Mouse (Mus musculus) heart, postnatal 4 days (tissue): ENCODE measurements around the gene Mcat. TPM values are rescaled to one million over a fixed set of nuclear protein-coding genes. Genes with fewer than 3 reads are reported as not detected.

Experiments
- DNase-seq: peaks from one replicate; pipeline ENCODE4 v3.0.0; 2021
- total RNA-seq, 2 experiments: library from RNA; stranded (reverse); gene quantifications; 2 replicates each; pipeline ENCODE4 v1.2.3; 2021

Mcat gene
- 10 to 100 TPM; 33.0 to 34.4 TPM for total RNA-seq

DNA sequence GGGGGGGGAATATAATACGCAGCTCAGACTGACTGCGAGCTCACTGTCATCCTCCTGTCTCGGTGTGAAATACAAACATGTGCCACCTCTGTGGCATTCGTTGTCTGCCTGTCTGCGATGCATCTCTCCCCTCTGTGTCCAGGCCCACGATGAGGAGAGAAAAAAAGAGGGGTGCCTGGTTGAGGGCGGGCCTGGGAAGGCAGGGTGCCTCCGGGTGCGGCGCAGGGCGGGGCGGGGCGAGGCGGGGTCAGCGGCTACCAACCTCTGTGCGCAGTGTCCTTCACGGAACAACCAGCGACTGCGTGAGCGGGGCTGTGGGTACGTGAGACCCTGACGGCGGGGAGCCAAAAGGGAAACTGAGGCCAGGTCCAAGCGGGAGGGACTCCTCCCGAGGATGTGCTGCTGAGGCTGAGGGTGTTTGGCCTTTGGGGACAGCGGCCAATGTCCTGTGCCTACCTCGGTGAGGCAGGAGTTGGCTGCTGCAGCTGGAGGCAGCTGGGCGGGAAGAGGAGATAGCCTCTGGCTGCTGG lies at the start of gene Mcat, which contains the start of gene Tspo:
Gene Mcat, minus strand, starts transcription at position 461 of the 530 bp plus-strand sequence.
Gene Tspo, plus strand, starts transcription at position 266 of the 530 bp plus-strand sequence.
- DNase-seq = peak; percentile 63

DNA sequence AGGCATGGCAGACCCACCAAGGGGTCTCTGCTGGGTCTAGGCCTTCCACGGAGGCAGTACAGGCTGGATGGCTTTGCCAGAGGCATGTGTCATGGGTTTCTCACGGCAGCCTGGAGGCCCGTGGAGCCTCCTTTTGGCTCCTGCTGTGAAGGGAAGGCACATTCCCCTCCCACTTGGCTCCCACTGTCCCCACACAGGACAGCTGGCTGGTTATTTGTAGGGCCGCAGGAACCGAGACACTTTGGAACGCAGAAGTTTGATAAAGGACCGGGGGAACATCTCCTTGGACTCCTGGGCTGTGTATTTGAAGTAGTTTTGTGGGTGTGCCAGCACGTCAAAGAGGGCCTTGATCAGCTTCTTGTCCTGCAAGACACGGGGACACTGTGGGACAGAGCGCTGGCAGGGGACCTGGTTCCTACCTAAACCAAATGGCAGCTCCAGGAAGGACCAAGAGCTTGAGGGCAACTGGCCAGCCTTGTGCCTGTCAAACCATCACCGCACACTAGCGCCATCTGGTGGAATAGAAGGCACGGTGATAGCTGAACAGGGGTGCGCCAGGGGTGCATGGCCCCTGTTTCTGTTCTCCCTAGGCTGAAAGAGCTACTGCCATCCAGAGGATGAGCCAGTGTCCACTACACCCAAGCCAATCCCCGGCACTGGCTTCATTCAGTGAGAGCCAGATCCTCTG lies 43.7 kb upstream of the Mcat start:
- peak; percentile 85 for DNase-seq

DNA sequence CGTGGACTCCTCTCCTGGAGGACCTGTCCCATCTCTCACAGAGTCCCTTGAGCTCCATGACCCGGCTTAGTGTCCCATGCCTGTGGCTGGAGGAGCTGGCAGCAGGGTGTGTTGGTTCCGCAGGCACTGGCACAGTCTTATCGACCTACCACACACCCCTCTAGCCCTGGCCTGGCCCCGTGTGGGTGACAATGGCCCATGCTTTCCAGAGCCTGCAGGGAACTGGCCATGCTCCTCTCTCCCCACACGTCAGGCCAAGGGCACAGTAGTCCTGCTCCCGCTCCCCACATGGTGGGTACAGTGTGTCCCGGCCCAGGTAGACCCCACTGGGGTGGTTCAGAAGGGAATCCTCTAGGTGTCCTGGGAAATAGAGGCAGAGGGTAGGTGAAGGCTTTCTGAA lies 43.1 kb upstream of the Mcat start:
- DNase-seq = no peak

DNA sequence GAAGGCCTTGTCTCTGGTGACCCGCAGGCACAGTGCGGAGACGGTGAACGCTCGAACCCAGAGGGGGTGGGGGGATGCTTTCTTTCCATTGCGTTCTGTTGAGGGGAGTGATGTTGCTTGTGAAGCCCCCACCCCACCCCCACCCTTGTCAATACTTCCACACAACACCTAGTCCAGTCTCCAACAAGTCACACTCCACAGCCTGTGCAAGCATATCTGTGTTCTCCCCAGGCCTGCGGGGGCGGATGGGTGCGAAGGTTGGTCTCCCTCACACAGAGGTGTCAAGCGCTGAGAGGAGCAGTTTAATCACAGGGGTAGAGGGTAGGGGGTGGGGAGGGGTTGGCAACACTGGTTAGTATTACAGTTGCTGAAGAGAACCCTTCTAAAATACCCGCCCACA lies 42.6 kb upstream of the Mcat start:
- no peak for DNase-seq

DNA sequence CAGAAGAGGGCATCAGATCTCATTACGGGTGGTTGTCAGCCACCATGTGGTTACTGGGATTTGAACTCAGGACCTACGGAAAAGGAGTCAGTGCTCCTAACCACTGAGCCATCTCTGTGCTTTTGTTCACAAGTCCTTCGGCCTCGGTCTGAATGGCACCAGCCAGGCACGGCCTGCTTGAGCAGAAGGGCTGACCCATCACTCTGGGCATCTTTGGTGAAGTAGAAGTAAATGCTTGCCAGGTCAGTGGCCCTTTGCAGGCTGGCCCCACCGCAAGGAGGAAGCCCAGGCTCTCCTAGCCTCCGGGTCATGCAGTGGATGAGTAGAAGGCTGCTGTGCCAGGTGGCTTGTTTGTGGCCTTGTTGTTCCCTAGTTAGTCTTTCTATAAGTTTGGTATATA lies 39.8 kb upstream of the Mcat start:
- no peak for DNase-seq

DNA sequence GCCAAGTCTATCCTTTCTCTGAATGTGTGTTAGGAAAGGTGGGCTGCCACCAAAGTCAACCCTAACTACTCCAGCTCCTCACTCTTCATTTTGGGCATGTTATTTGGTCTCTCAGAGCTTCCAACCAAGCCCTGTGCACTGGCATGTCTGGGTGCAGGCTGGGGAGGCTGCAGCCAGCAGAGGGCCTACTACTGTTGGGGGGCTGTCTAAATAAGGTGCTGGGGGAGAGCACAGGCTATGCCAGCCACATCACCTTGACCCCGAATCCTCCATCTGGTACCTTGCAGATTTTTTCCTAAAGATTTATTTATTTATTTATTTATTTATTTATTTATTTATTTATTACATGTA lies 39.4 kb upstream of the Mcat start:
- DNase-seq = no peak

DNA sequence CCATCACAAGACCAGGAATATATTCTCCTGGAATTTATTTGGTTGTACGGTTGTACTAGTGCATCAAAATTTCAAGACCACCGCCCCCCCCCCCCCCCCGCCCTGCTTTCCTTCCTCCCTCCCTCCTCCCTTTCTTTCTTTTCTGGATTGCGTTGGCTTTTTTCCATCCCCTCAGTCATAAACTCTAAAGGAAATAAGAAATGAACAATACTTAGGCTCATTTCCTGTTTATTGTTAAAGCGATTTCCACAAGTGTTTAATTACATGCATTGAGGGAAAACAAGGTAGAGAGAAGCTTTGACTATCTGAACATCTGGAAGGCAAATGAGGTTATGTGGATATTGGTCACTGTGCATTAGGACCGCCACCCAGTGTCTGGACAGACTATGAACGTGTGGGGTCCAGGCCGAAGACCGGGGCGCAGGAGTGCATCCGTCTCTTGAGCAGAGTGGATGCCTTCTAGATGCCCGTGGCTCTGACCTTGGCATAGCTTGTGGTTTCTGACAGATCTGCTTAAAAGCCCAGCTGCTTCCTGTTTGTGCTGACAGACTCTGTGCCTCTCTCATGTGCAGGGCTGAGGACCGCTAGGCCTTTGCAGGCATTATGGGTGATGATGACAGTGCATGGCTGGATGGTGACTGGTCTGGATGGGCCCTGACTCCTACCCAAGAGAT lies 38.9 kb upstream of the Mcat start:
- DNase-seq = peak; percentile 24

DNA sequence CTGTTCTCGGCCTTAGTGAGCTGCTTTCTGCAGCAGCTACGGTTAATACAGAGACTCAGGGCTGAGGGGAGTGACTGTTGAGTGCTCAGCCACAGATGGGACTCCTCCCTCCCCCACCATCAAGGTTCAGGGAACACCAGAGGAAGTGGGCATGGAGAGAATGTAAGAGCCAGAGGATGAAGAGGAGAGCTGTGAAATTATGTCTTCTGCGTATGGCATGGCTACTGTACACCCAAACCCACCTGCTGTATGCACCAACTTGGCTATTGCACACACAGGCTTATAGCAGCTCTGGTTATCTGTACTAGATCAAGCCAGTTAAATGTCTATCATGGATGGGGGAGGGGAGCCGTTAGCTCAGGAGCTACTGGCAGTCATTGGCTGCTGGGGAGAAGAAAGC lies 37.6 kb upstream of the Mcat start:
- DNase-seq = no peak

DNA sequence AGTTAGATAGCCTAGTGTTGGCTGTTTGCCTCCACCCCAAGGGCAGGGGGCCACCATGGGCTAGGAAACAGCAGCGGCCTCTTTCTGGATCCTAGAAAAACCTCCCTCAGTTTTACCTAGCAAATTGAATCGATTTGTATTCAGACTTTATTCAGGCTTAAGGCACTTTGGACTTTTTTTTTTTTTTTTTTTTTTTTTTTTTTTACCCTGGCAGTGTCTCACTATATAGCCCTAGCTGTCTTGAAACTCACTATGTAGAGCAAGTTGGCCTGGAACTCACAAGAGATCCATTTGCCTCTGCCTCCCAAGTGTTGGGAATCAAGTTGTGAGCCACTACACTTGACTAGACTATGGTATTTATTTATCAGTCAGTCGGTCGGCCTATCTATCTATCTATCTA lies 33.2 kb upstream of the Mcat start:
- DNase-seq = no peak

DNA sequence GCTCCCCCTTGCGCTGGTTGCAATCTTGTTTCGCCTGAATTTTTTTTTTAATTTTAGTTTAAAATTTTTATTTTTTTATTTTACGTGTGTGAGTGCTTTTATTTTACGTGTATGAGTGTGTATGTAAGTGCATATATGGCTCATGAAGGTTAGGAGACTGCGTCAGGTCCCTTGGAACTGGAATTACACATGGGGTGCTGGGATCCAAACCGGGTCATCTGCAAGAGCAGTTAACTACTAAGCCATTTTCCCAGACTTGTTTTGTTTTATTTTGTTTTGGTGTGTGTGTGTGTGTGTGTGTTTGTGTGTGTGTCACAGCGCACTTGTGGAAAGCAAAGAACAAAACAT lies 31.8 kb upstream of the Mcat start:
- DNase-seq = no peak

DNA sequence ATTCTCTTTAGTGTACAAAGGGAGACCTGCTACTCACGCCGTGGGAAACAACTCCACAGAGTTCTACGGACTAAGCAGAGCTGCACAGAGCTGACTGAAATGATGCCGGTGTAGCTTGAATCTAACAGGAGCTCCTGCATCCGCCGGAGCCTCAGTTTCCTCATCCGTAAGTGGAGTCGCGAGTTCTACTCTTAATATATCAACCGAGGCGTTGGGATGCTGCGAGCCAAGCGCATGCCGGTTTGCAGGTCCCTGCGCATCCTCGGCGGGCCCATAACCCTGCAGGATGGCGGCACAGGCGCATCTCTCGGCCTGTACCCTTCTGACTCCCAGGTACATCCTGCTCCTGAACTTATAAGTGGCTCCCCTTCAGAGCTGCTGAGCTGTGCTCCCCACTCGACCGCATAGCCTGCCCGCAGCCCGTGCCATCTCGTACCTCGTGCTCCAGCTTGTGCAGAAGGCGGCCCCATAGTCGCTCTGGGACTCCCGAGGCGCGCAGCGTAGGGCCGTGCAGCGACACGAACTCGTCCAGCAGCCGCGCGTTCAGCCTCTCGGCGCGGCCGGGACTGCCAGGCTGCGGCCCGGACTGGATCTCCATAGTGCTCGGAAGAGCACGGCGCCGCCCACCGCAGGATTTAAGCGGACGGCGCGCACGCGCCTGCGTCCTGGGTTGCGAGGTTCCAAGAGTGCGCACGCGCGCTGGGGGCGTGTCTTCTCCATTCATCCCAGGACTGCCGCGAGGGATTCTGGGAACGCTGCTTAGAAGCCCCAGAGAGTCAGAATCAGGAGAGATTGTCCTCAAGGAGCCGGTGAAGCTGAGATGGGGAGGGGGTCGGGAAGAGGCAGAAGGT lies 31.2 kb upstream of the Mcat start, which contains the start of gene Ttll12:
Gene Ttll12, minus strand, starts transcription at position 645 of the 851 bp plus-strand sequence.
- peak; percentile 96 for DNase-seq

DNA sequence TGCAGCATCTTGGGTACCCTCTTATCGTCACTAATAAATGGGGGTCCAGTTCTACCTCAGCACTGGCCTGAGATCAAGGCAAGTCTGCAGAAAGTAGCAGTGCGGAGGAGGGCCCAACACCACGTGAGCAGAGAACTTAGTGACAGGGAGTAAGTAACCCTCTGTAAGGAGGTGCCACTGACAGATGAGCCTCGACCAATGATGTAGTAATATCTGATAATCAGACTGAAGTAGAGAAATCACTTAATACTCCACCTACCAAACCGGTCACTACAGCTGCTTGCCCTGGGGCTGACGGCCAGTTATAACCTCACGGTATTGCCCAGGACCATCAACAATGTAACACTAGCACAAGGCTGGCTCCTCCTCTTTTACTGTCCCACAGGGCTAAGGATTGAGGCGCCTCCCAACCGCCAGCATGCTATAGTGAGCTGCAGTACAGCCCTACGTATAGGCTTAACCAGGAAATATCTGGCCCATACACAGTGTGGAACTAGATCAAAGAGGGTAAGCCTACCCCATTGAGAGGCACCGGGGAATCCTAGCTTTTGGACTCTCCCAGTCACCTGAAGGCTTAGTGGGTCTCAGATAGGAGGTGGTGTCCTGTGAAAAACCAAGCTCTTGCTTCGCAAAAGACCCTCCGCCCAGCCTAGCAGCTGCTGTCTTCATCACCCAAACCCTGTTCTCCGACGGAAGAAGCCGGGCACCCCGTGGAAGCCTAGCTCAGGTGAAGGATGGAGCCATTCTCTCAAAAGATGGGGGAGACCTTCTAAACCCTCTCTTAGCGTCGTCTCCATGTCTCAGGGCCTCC lies 30.3 kb upstream of the Mcat start:
- DNase-seq = no peak

DNA sequence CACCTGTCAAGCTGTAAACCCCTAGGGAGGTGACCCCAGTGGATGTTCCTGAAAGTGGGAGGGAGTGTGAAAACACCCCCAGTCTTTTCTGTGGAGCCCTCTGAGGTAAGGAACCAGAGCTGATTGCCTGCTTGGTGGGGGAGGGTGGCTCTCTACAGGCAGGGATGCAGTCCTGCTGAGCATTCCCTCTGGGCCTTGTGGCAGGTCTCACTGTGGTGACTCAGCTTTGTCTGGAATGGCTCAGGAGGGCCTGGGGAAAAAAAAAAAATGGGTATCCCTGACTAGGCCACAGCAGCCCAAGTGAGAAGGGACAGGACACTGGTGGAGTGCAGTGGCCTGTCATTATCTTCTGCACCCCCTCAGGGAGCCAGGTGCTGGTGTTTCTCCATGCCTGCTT lies 29.6 kb upstream of the Mcat start:
- DNase-seq = no peak

DNA sequence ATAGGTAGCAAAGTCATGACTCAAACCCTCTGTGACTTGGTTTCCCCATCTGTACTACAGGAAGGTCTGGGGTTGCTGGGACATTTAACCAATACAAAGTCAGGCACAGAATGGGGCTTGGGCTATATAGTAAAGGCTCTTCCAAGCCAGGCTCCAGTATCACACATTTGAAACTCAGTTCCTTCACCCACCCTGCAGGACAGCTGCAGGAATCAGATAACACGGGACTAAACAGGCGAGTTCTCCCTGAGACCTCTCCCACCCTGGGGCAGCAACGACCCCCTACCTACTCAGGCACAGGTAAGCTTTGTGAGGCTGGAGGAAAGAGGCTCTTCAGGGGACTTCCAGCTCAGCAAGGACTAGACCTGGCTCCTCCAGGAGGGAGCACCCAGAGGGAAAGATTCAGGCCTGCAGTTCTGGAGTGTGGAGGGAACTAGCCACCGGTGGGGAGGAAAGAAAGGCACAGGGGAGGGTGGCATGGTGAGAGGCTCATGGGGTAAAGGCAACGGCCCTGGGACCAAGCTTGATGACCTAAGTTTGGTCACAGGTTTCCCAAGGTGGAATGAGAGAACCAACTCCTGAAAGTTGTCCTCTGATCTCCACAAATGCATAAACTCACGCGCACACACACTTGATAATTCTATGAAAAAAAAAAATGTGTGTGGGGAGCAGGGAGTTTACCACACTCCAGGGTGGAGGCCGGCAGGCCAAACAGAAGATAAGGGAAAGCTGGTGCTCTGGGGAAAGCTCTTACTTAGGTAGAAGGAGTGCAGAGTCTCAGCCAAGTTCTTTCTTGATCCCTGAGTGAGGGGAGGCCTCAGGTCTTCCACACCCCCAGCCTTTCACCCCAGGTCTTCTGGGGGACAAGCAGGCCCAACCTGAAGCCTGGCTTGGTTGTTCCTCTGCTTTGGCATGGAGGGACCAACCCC lies 28.9 kb upstream of the Mcat start:
- DNase-seq = no peak

DNA sequence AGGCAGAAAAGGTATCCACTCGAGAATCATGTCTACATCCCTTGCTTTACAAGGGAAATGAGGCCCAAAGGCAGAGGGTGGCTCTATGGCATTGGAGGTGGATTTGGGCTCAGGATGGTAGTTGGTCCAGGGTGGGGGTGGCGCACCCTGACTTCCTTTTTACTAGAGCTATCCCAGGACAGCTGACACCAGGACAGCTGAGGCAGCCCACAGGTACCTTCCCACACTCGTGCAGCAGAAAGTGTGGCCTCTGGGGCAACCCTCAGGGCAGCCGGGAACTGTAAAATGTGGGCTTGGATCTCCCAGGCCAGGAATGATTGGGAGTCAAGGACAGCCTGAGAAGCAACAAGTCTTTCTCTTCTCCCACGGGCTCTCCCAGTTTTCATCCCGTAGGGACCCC lies 28.2 kb upstream of the Mcat start:
- DNase-seq = no peak

DNA sequence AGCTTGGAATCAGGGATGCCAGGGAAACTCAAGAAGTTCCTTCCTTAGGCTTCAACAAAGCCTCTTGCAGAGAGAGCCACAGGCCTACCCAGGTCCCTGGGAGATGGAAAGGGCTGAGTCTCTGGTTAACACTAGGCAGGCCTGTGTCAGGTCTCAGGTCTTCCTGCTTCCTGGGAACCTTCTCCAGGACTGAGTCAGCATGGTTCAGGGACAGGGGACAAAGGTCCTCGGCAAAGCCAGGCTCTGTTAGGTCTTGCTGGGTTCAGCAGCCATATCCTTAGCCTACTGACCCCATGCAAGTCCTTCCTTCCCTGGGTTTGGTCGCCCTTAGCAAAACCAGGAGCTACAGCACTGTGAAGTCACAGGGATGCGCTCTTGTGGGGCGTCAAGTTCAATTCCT lies 27.3 kb upstream of the Mcat start:
- DNase-seq = no peak

DNA sequence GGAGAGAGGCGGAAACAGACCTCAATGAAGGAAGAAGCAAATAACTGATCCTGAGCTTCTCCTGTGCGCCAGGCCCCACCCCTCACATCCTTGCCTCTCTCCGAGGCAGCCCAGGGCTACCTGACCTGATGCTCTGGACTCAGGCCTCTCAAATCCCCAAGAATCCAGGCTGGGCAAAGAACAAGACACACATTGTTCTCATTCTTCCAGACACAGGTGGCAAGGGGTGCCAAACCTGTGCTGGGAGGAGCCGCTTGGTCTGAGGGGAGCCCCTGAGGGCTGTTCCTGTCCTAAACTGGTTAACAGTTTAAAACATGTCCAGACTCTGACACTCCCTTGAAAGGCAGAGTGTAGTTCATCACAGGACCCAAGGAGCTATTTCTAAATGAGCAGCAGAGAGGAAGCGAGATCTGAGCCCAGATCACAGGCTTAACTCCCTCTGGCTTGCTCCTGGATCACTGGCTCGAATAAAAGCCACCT lies 21.2 kb upstream of the Mcat start:
- DNase-seq = no peak

DNA sequence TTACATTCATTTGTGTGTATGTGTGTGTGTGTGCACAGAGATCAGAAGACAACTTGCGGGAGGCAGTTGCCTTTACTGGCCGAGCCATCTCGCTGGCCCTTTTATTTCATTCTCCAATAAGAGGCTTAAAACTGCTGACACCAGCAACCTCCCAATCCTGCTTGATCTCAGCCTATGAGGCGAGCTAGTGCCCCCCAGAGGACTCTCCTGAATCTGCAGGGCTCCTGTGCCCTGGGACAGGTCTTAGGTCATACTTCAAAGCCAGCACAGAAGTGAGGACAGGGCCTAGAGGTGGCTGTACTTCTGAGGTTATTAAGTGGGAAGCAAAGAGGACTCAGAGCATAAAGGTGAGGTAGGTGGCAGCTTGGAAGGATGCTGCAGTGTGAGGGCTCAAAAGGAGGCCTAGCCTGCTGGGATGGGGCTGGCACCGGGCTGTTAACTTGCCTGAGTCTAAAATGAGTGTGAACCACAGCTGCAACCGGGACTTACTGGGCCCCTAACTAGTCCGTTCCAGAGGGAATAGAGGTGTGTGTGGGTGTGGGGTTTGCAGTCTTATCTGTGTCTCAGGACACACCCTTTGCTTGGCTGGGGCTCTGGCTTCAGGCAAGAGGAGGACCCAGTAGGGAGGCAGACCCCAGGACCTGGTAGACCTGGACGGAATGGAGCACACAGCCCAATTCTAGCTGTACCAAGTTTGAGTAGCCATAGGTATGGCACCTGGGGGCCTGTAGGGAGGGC lies 20.0 kb upstream of the Mcat start:
- DNase-seq = peak; percentile 75

DNA sequence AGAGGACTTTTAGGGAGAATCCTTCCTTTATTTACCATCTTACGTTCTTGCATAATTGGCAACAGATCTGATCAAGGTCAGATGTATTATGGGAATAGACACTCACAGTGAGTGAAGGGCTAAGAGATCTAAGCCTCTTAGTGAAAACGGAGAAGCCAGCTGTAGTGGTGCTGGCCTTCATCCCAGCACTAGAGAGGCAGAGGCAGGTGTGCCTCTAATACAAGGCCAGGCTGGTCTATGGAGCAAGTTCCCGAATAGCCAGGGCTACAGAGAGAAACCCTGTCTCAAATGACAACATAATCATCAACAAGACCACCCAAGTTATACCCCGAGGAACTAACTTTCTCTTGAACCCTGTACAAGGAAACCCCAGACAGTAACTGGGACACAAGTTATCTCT lies 19.3 kb upstream of the Mcat start:
- DNase-seq = no peak

DNA sequence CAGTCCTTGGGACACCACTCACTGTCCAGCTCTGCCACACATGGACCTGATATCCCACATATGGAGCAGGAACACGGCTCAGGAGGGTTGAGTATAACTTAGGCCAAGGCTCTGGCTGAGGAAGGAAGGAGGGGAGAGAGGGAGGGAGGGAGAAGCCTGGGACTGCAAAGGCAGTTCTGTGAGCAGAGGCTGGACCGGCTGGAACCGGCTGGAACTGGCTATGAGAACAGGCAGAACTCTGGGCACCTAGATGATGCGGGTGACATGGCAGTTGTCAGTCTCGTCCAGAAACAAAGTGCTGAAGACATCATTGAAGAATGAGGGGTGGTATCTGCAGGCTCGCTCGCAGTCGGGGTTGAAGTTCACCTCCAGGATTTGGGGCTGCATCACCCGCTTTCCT lies 13.1 kb upstream of the Mcat start:
- no peak for DNase-seq
